Mouse (Mus musculus) C2C12 (cell line): ENCODE measurements at regions not wholly inside any gene's neighbourhood (a gene's known extent, or its start where the extent isn't known, plus 50 kb on each side); places are given as distances from the start of the nearest gene placed in this dataset.

Experiments used
- H3K27me3 ChIP-seq: one replicate; pipeline ENCODE4 v1.6.1; 2011; ENCODE audit not compliant: control insufficient read depth, insufficient read depth, insufficient read length
- H3K36me3 ChIP-seq: one replicate; pipeline ENCODE4 v1.6.1; 2011; ENCODE audit not compliant: control insufficient read depth, insufficient read depth
- H3K4me3 ChIP-seq: one replicate; pipeline ENCODE4 v1.5.1; 2011; ENCODE audit warnings: mild to moderate bottlenecking, control low read depth; ENCODE audit not compliant: poor library complexity, insufficient read depth, severe bottlenecking
- H3K79me2 ChIP-seq: one replicate; pipeline ENCODE4 v1.6.1; 2011; ENCODE audit not compliant: control insufficient read depth, insufficient read depth
- H3K79me3 ChIP-seq: one replicate; pipeline ENCODE4 v1.6.1; 2011; ENCODE audit warnings: low read depth, control low read depth
- H3ac ChIP-seq: one replicate; pipeline ENCODE3; 2011; ENCODE audit warnings: low read depth; ENCODE audit not compliant: control insufficient read depth, insufficient read length
- CEBPB ChIP-seq: IDR thresholded peaks from one replicate; pipeline ENCODE4 v1.6.1; 2011; ENCODE audit warnings: low read depth, mild to moderate bottlenecking, control low read depth, moderate library complexity
- CTCF ChIP-seq: IDR thresholded peaks from one replicate; pipeline ENCODE4 v1.5.1; 2011; ENCODE audit not compliant: control insufficient read depth, insufficient read depth, insufficient read length
- FOSL1 ChIP-seq: IDR thresholded peaks from one replicate; pipeline ENCODE4 v1.8.0; 2011; ENCODE audit warnings: mild to moderate bottlenecking, low read length; ENCODE audit not compliant: poor library complexity, insufficient read depth, severe bottlenecking
- MAX ChIP-seq: IDR thresholded peaks from one replicate; pipeline ENCODE4 v1.6.1; 2011; ENCODE audit warnings: mild to moderate bottlenecking, control low read depth
- MYOD1 ChIP-seq: IDR thresholded peaks from one replicate; pipeline ENCODE4 v1.6.1; 2011; ENCODE audit warnings: low read depth; ENCODE audit not compliant: control insufficient read depth, insufficient read length
- MYOG ChIP-seq: IDR thresholded peaks from one replicate; pipeline ENCODE4 v1.6.1; 2011; ENCODE audit not compliant: control insufficient read depth, insufficient read length; ENCODE audit errors: extremely low read depth
- USF1 ChIP-seq: IDR thresholded peaks from one replicate; pipeline ENCODE4 v1.6.1; 2011; ENCODE audit warnings: low read depth, mild to moderate bottlenecking, control low read depth, moderate library complexity

- peaks cover 11% of the 10 kb centered on the region for H3K27me3 ChIP-seq
- TF ChIP-seq FOSL1 (no peak), MAX (no peak), USF1 (no peak), CEBPB (no peak), MYOG (no peak), CTCF (no peak), MYOD1 (no peak)
These were observed 192.7 kb downstream of the Thbs2 start for GRCm38 (mm10) chr17:14501341-14501740.

GRCm38 (mm10) chr17:14497086-14497485 lies 196.9 kb downstream of the Thbs2 start:
- Histone ChIP-seq H3K4me3 (no peak overlapping the region), H3ac (no peak overlapping the region), H3K27me3 (peaks cover 26% of the 10 kb centered on the region), H3K36me3 (no peaks in the 10 kb centered on the region), H3K79me2 (no peaks in the 10 kb centered on the region), H3K79me3 (no peaks in the 10 kb centered on the region)
- no peak for TF ChIP-seq MYOG
- no peak for TF ChIP-seq USF1
- TF ChIP-seq CTCF, result no peak
- no peak for TF ChIP-seq CEBPB
- TF ChIP-seq FOSL1, result no peak
- TF ChIP-seq MYOD1, result no peak
- TF ChIP-seq MAX, result no peak

More at GRCm38 (mm10) chr17:14501341-14501740, 192.7 kb downstream of the Thbs2 start:
- no peak overlapping the region for H3ac ChIP-seq
- no peaks in the 10 kb centered on the region for H3K79me3 ChIP-seq
- no peak overlapping the region for H3K4me3 ChIP-seq
- no peaks in the 10 kb centered on the region for H3K79me2 ChIP-seq
- no peaks in the 10 kb centered on the region for H3K36me3 ChIP-seq

GRCm38 (mm10) chr17:14493751-14494320 lies 200.2 kb downstream of the Thbs2 start:
- no peak overlapping the region for H3ac ChIP-seq
- TF ChIP-seq MYOG, result no peak
- no peak for TF ChIP-seq CEBPB
- peaks cover 29% of the 10 kb centered on the region for H3K27me3 ChIP-seq
- H3K36me3 ChIP-seq, result no peaks in the 10 kb centered on the region
- no peaks in the 10 kb centered on the region for H3K79me3 ChIP-seq
- no peak overlapping the region for H3K4me3 ChIP-seq
- no peaks in the 10 kb centered on the region for H3K79me2 ChIP-seq

- Histone ChIP-seq H3K4me3 (no peak overlapping the region), H3K27me3 (peaks cover 29% of the 10 kb centered on the region), H3K79me3 (no peaks in the 10 kb centered on the region), H3K79me2 (no peaks in the 10 kb centered on the region), H3K36me3 (no peaks in the 10 kb centered on the region), H3ac (no peak overlapping the region)
- TF ChIP-seq CEBPB (no peak), FOSL1 (no peak), USF1 (no peak), MYOD1 (no peak)
These were observed 201.1 kb downstream of the Thbs2 start for GRCm38 (mm10) chr17:14492936-14493335.

- TF ChIP-seq FOSL1 (no peak), MYOG (no peak), USF1 (no peak), MAX (no peak), MYOD1 (no peak), CEBPB (no peak), CTCF (no peak)
- peaks cover 3% of the 10 kb centered on the region for H3K27me3 ChIP-seq
- H3K79me2 ChIP-seq, result no peaks in the 10 kb centered on the region
- no peaks in the 10 kb centered on the region for H3K36me3 ChIP-seq
- no peaks in the 10 kb centered on the region for H3K79me3 ChIP-seq
- no peak overlapping the region for H3ac ChIP-seq
- no peak overlapping the region for H3K4me3 ChIP-seq
These were observed 202.4 kb downstream of the Smoc2 start for GRCm38 (mm10) chr17:14481746-14482145.

- Histone ChIP-seq H3K27me3 (peaks cover 3% of the 10 kb centered on the region), H3ac (no peak overlapping the region), H3K4me3 (no peak overlapping the region), H3K36me3 (no peaks in the 10 kb centered on the region), H3K79me2 (no peaks in the 10 kb centered on the region), H3K79me3 (no peaks in the 10 kb centered on the region)
- no peak for TF ChIP-seq CTCF
- TF ChIP-seq MYOG, result no peak
- no peak for TF ChIP-seq MYOD1
- no peak for TF ChIP-seq FOSL1
- TF ChIP-seq USF1, result no peak
- no peak for TF ChIP-seq CEBPB
- TF ChIP-seq MAX, result no peak
These were observed 199.7 kb downstream of the Smoc2 start for GRCm38 (mm10) chr17:14478938-14479505.
